Mouse (Mus musculus) brain, embryonic 14.5 days (tissue): ENCODE measurements around the gene Atp6v0a1. TPM values are rescaled to one million over a fixed set of nuclear protein-coding genes. Genes with fewer than 3 reads are reported as not detected.

ENCODE experiments used
- DNase-seq: peaks from one replicate; pipeline ENCODE4 v3.0.0-alpha.2; 2011; ENCODE audit warnings: low read depth
- CTCF ChIP-seq: fragments of 200-500 bp; IDR thresholded peaks from 2 replicates; pipeline ENCODE4 v1.5.1; 2012; ENCODE audit warnings: inconsistent platforms, mild to moderate bottlenecking, moderate library complexity, borderline replicate concordance; ENCODE audit not compliant: insufficient read depth, insufficient read length; ENCODE audit errors: extremely low read depth
- POLR2A ChIP-seq: fragments of 200-500 bp; IDR thresholded peaks from 2 replicates; pipeline ENCODE4 v1.6.1; 2012; ENCODE audit warnings: mild to moderate bottlenecking, inconsistent platforms, borderline replicate concordance; ENCODE audit not compliant: poor library complexity, insufficient read depth, insufficient read length, severe bottlenecking; ENCODE audit errors: extremely low read depth
- polyA plus RNA-seq: library from polyadenylated mRNA; depleted of rRNA; stranded (reverse); fragments of >200 nt; gene quantifications from 2 replicates; pipeline ENCODE4 v1.2.3, GENCODE M21; 2012

Gene Atp6v0a1
- polyA plus RNA-seq, 1 experiment: 197 TPM

GRCm38 (mm10) chr11:101003025-101003685, 6.1 kb upstream of the Atp6v0a1 start:
- DNase-seq: no peak
- no peak for TF ChIP-seq POLR2A
- TF ChIP-seq CTCF: no peak

- peak; percentile 46 for DNase-seq
- TF ChIP-seq POLR2A: no peak
- TF ChIP-seq CTCF: no peak
Observed at GRCm38 (mm10) chr11:101008206-101009045, 826 bp upstream of the Atp6v0a1 start.

GRCm38 (mm10) chr11:101009888-101010784, 884 bp downstream of the Atp6v0a1 start:
- peak; percentile 73 for DNase-seq
- TF ChIP-seq CTCF (peak; percentile 6; the same call in 1 of the 2 replicates), POLR2A (no peak)

GRCm38 (mm10) chr11:101011641-101012040, 2.4 kb downstream of the Atp6v0a1 start:
- no peak for DNase-seq
- TF ChIP-seq CTCF: no peak
- no peak for TF ChIP-seq POLR2A

DNA sequence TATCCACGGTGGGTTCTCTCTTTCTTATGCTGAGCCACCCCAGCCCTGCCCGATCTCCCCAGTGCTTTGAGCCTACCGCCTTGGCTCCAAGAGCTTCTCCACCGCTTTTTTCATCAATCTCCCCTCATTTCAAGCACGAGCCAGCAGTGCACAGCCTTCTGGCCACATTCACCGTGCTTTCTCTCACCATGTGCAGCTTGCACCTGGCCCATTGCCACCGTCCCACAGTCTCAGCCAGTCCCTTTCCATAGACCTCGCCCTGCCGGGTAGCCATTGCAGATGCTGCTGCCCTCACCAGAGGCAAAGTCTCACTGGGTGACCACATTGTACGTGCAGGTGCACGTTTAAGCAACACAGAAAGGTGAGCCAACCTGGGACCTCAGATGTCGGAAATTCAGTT, 14.1 kb downstream of the Atp6v0a1 start:
- TF ChIP-seq POLR2A (no peak), CTCF (no peak)
- DNase-seq: peak; percentile 66

- TF ChIP-seq POLR2A (no peak), CTCF (no peak)
- DNase-seq: peak; percentile 50
Observed at GRCm38 (mm10) chr11:101024001-101024400, 14.7 kb downstream of the Atp6v0a1 start.

- DNase-seq: no peak
- no peak for TF ChIP-seq CTCF
- TF ChIP-seq POLR2A: no peak
Observed at GRCm38 (mm10) chr11:101027121-101027520, 17.9 kb downstream of the Atp6v0a1 start.

GRCm38 (mm10) chr11:101029320-101029719, 20.1 kb downstream of the Atp6v0a1 start:
- DNase-seq: peak; percentile 33
- no peak for TF ChIP-seq CTCF
- no peak for TF ChIP-seq POLR2A

DNA sequence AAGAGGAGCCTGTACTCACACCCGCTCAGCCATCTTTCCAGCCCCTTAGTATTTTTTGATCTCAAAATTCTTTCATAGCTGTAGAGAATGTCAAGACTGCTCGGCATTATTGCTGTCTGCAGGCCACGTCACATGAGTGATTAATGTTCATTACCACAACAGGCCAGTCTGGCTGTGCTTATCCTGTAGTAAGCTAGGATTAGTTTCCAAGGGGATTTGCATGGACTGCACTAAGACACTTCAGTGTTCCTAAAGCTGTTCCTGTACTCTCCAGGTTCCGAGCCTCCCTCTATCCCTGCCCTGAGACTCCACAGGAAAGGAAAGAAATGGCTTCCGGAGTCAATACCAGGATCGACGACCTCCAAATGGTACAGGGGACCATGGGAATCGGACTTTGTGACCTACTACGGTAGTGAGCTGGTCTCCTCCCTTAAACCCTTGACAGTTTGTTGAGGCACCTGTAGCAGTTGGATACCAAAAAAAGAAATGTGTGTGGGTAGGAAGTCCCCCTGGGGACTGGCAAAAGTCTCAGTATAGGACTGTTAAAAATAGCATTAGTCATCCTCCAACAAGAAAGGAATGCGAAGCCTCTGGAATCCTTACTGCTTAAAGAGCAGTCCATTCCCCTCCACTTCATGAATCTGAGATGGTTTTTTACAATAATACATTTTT, 21.0 kb downstream of the Atp6v0a1 start:
- DNase-seq: no peak
- TF ChIP-seq CTCF: no peak
- no peak for TF ChIP-seq POLR2A

DNA sequence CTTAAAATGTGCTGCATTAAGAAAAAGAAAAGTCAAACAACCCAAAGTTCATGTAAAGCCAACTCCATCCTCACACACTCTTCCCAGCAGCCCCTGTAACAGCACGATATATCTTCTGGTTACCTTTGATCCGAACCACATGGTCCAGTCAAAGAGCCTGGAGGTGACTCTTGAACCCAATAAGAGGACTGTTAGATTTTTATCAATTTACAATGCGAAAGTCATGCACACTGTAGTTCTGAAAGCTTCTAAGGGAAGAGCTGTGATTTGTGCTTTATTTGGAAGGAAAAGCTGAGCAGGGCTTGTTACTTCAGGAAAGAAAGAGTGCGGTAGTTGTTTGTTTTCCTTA, 21.5 kb downstream of the Atp6v0a1 start:
- no peak for DNase-seq
- TF ChIP-seq CTCF (no peak), POLR2A (no peak)
